Mouse (Mus musculus) brain, embryonic 18.5 days (tissue): ENCODE measurements at regions not wholly inside any gene's neighbourhood (a gene's known extent, or its start where the extent isn't known, plus 50 kb on each side); places are given as distances from the start of the nearest gene placed in this dataset.

Experiments used
- DNase-seq: peaks from one replicate; pipeline ENCODE4 v3.0.0-alpha.2; 2012; ENCODE audit warnings: low read depth, low spot score

- no peak for DNase-seq
These were observed 89.0 kb upstream of the Id4 start for GRCm38 (mm10) chr13:48171994-48172393.

DNA sequence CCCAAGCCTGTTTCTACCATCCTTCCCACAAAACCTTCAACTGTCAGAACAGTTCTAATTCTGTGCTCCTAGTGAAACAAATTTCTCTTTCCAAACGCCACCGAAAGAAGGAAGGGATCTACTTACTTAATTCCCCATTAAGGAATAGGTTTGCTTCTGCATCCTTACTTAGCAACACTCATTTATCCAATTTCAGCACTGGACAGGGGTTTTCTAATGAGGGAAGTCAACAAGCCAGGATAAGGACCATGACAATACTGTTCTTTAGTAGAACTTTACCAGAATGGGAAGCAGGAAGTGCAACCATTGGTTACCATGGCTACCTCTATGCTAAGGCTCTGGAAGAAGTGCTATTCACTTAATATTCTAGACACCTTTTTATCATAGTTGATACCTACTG is 68.6 kb upstream of the Id4 start:
- no peak for DNase-seq

- DNase-seq = no peak
These were observed 67.1 kb upstream of the Id4 start for GRCm38 (mm10) chr13:48193942-48194341.

DNA sequence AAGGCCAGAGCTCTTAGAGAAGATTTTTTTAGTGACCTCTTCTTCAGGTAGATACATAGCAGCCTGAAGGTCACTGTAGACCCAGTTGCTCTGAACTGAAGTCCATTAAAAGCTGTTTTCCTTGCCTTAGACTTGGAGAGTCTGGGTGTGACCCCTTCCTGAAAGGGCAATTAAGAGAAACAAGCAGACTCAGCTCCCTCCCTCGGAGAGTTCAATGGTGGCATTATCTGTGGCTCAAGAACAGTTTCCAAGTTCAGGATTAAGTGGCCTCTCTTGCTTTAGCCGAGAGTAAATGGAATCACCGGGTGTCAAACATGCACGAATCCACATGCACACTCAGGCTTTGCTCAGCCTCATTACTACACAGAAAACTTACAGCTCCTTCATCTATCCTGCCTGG is 53.2 kb upstream of the Id4 start:
- DNase-seq = no peak
